Mouse (Mus musculus) forebrain, embryonic 11.5 days (tissue): ENCODE results near the gene Ccnk. TPM values are rescaled to one million over a fixed set of nuclear protein-coding genes. Genes with fewer than 3 reads are reported as not detected.

Source experiments
- ATAC-seq: fragments of 200-750 bp; cut with Nextera tagmentation; replicated peaks from 2 replicates; pipeline ENCODE4 v1.8.0; 2017; ENCODE audit warnings: moderate TSS enrichment; ENCODE audit not compliant: low FRiP score
- DNase-seq: peaks from one replicate; pipeline ENCODE4 v3.0.0-alpha.2; 2017; ENCODE audit warnings: low spot score
- H3K27ac ChIP-seq: fragments of 300-500 bp; sonication (generic); 2 replicates; pipeline ENCODE4 v1.5.1; 2014; ENCODE audit warnings: low read depth, low read length
- H3K27me3 ChIP-seq: fragments of 300-500 bp; sonication (generic); 2 replicates; pipeline ENCODE4 v1.6.1; 2014; ENCODE audit warnings: mild to moderate bottlenecking, low read length, mixed read lengths; ENCODE audit not compliant: control insufficient read depth, insufficient read depth
- H3K36me3 ChIP-seq: fragments of 300-500 bp; sonication (generic); 2 replicates; pipeline ENCODE4 v1.6.1; 2014; ENCODE audit warnings: mild to moderate bottlenecking, low read length, moderate library complexity, mixed read lengths; ENCODE audit not compliant: control insufficient read depth, insufficient read depth
- H3K4me1 ChIP-seq: fragments of 300-500 bp; sonication (generic); replicated peaks from 2 replicates; pipeline ENCODE4 v1.6.1; 2014; ENCODE audit warnings: low read length, mixed read lengths; ENCODE audit not compliant: control insufficient read depth, insufficient read depth
- H3K4me2 ChIP-seq: fragments of 300-500 bp; sonication (generic); 2 replicates; pipeline ENCODE4 v1.6.1; 2014; ENCODE audit warnings: low read depth, mild to moderate bottlenecking, low read length, moderate library complexity, mixed read lengths; ENCODE audit not compliant: severe bottlenecking
- H3K4me3 ChIP-seq: fragments of 300-500 bp; sonication (generic); 2 replicates; pipeline ENCODE4 v1.5.1; 2014; ENCODE audit warnings: low read depth, low read length
- H3K9ac ChIP-seq: fragments of 300-500 bp; sonication (generic); 2 replicates; pipeline ENCODE4 v1.6.1; 2014; ENCODE audit warnings: low read length
- H3K9me3 ChIP-seq: fragments of 300-500 bp; sonication (generic); 2 replicates; pipeline ENCODE4 v1.6.1; 2016; ENCODE audit warnings: low read length, mixed read lengths; ENCODE audit not compliant: control insufficient read depth
- WGBS: fragments of 180-500 bp; shearing (Covaris S2); extraction: QIAGEN DNeasy Blood & Tissue Kit; methylation state at CpG from one replicate; pipeline ENCODE4 v1.1.7; 2014; 5-methylcytosine and 5-hydroxymethylcytosine counted together
- polyA plus RNA-seq: library from polyadenylated mRNA; unstranded; fragments of >200 nt; fragmentation: Nextera tagmentation; extraction: Ambion mirVana; gene quantifications from 2 replicates; pipeline ENCODE4 v1.2.1, GENCODE M21; 2014

Ccnk gene
- polyA plus RNA-seq, 1 experiment from 2014 or later = 5.0 TPM

DNA sequence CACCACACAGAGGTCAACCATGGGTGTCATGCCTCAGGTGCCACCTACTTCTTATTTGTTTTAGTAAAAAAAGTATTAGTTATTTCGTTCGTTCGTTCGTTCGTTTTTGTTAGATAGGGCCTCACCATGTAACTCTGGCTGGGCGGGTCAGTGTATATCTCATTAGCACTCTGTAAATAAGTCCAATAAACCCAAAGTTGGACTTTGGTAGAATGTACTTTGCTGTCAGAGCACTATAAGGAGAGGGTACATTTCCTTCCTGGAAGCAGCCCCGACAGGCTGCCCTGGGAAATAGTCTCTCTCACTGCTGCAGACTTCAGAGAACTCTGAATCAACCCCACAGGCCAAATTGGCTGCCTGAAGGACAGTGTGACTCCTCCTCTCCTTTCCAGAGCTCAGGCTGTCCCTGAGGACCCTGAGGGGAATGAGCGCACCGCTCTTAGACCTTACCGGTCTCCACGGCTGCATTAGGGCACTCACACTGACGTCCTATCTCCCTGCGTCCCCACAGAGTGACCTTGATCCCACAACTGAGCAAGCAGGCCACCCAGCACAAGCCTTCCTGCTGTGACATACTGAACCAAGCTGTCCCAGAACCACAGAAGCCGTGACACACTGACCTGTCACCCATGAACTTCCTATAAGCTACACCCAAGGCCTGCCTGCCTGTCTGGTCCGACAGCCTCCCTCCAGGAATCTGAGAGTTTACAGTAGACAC, 72.6 kb downstream of the Ccnk start:
- no peak for ATAC-seq
- DNase-seq = no peak
- no peak overlapping the region for H3K4me3 ChIP-seq
- peaks cover 14% of the 10 kb centered on the region for H3K4me1 ChIP-seq
- 84% methylated on average over 15 of the region's 15 CpGs for WGBS
- no peaks in the 10 kb centered on the region for H3K36me3 ChIP-seq
- H3K4me2 ChIP-seq = no peak overlapping the region
- no peak overlapping the region for H3K9ac ChIP-seq
- no peaks in the 10 kb centered on the region for H3K9me3 ChIP-seq
- H3K27me3 ChIP-seq = no peaks in the 10 kb centered on the region
- H3K27ac ChIP-seq = no peak overlapping the region

Other genes with a start within 250 kb of the Ccnk start
- gene Bcl11b, start 176.0 kb upstream of the Ccnk start, polyA plus RNA-seq = 19.4 and 24.2 TPM in 2 replicates
- gene Setd3, start 265 bp upstream of the Ccnk start, polyA plus RNA-seq = 79.2 and 85.9 TPM in 2 replicates
- 18.0 and 18.8 TPM in 2 replicates for gene Ccdc85c, start 95.8 kb downstream of the Ccnk start, polyA plus RNA-seq
- gene Hhipl1, start 126.7 kb downstream of the Ccnk start, polyA plus RNA-seq = 2.5 and 3.0 TPM in 2 replicates
- gene Cyp46a1, start 154.8 kb downstream of the Ccnk start, polyA plus RNA-seq = 16.3 and 18.4 TPM in 2 replicates
- 90.3 and 92.5 TPM in 2 replicates for gene Eml1, start 191.4 kb downstream of the Ccnk start, polyA plus RNA-seq